Comparison of ENCODE assay signal across 11 mouse cellular contexts in genomic region chr5:92375368-92375767, GRCm38 (mm10). TPM values are rescaled to one million over a fixed set of nuclear protein-coding genes. Genes with fewer than 3 reads are reported as not detected.
DNase-seq lines count a peak whose midpoint lies in the region; ATAC-seq lines count a peak whose summit lies in the region.
"Had no signal": no experiment of that assay in that cellular context is flagged by ENCODE, and none has a peak within 500 bp of the region (broad histone marks: within the 10 kb centered on the region; RNA-seq: fewer than 3 reads in every experiment).

No protein-coding gene starts in this region.

- no peaks in the 10 kb centered on the region for H3K9me3 ChIP-seq in kidney, embryonic 14.5 days (ENCODE audit: control insufficient read depth, low read length)
- no peaks in the 10 kb centered on the region for H3K9me3 ChIP-seq in liver, embryonic 15.5 days (replicated peaks)
- H3K9me3 ChIP-seq: forebrain, embryonic 13.5 days; G1E; lung, embryonic 15.5 days had no signal

- no peak for ATAC-seq in kidney, embryonic 14.5 days (ENCODE audit: low FRiP score, low TSS enrichment)
- peak; percentile 76 for ATAC-seq in activated CD4-positive, CD25-positive, alpha-beta regulatory T cell, adult 4 months
- ATAC-seq in liver, embryonic 15.5 days (ENCODE audit: insufficient read depth): peak; percentile 37
- ATAC-seq: forebrain, embryonic 13.5 days had no signal

- no peaks in the 10 kb centered on the region for H3K36me3 ChIP-seq in kidney, embryonic 14.5 days (ENCODE audit: control insufficient read depth, insufficient read depth, low read length)
- no peaks in the 10 kb centered on the region for H3K36me3 ChIP-seq in liver, embryonic 15.5 days (replicated peaks)
- H3K36me3 ChIP-seq: G1E; lung, embryonic 15.5 days had no signal

- no peak overlapping the region for H3K9ac ChIP-seq in kidney, embryonic 14.5 days (ENCODE audit: low read depth, low read length)
- H3K9ac ChIP-seq in liver, embryonic 15.5 days: no peak overlapping the region
- H3K9ac ChIP-seq: forebrain, embryonic 13.5 days; lung, embryonic 15.5 days had no signal

- no peak for DNase-seq in kidney, adult 11 months
- peak; percentile 29 to 50 for DNase-seq in thymus, adult 18-20 months
- DNase-seq in cerebellum, postnatal 25 days: no peak
- no peak for DNase-seq in urinary bladder, postnatal 25 days (ENCODE audit: low spot score)
- no peak for DNase-seq in left cerebral cortex, adult 9 months (ENCODE audit: low spot score in 2 of 2)

- no peaks in the 10 kb centered on the region for H3K4me1 ChIP-seq in kidney, embryonic 14.5 days (ENCODE audit: control insufficient read depth, insufficient read depth, low read length)
- H3K4me1 ChIP-seq in liver, embryonic 15.5 days (replicated peaks): peaks cover 31% of the 10 kb centered on the region

- 62% methylated on average over 17 of the region's 17 CpGs for WGBS in kidney, embryonic 14.5 days
- WGBS in liver, embryonic 15.5 days (ENCODE audit: insufficient replicate concordance): 22% methylated on average over 17 of the region's 17 CpGs

- 0 out of 2 replicates have a peak overlapping the region, but pooled peaks have one; percentile 3 for H3K4me2 ChIP-seq in kidney, embryonic 14.5 days (replicated peaks; ENCODE audit: low read depth, low read length)
- H3K4me2 ChIP-seq in liver, embryonic 15.5 days: peak overlapping the region; percentile 23
- H3K4me2 ChIP-seq: forebrain, embryonic 13.5 days; lung, embryonic 15.5 days had no signal

- no peaks in the 10 kb centered on the region for H3K27me3 ChIP-seq in kidney, embryonic 14.5 days (ENCODE audit: control insufficient read depth, insufficient read depth, low read length)
- no peaks in the 10 kb centered on the region for H3K27me3 ChIP-seq in liver, embryonic 15.5 days
- H3K27me3 ChIP-seq: forebrain, embryonic 13.5 days; lung, embryonic 15.5 days had no signal

- H3K4me3 ChIP-seq in kidney, embryonic 14.5 days (ENCODE audit: low read length): no peak overlapping the region
- peak overlapping the region; percentile 3; the same call in 1 of the 2 replicates for H3K4me3 ChIP-seq in liver, embryonic 15.5 days (replicated peaks)
- H3K4me3 ChIP-seq: forebrain, embryonic 13.5 days; lung, embryonic 15.5 days had no signal

- H3K27ac ChIP-seq in kidney, embryonic 14.5 days (ENCODE audit: low read depth, low read length): peak overlapping the region; percentile 67; the same call in 1 of the 2 replicates
- peak overlapping the region; percentile 68 for H3K27ac ChIP-seq in liver, embryonic 15.5 days (replicated peaks)
- H3K27ac ChIP-seq: forebrain, embryonic 13.5 days; lung, embryonic 15.5 days had no signal

RNA-seq across cellular contexts. Expression of gene Cxcl10, which starts 26.7 kb away (rescaled TPM):
- 0.84 and 1.0 TPM in 2 replicates for polyA plus RNA-seq in kidney, embryonic 14.5 days (2014; fragmentation: Nextera tagmentation; extraction: Ambion mirVana)
- 10 to 100 TPM; 10.2 to 27.1 TPM for polyA plus RNA-seq in activated CD4-positive, CD25-positive, alpha-beta regulatory T cell, adult 4 months (2017; shearing (Covaris generic))
- polyA plus RNA-seq in liver, embryonic 15.5 days (2015; fragmentation: Nextera tagmentation; extraction: Ambion mirVana): 4.1 and 5.3 TPM in 2 replicates
- polyA plus RNA-seq: G1E had no signal

RNA-seq across cellular contexts. Expression of gene Art3, which starts 43.7 kb away (rescaled TPM):
- 1.7 and 3.1 TPM in 2 replicates for polyA plus RNA-seq in kidney, embryonic 14.5 days (2014; fragmentation: Nextera tagmentation; extraction: Ambion mirVana)
- 1 to 10 TPM; 7.7 to 9.8 TPM for polyA plus RNA-seq in activated CD4-positive, CD25-positive, alpha-beta regulatory T cell, adult 4 months (2017; shearing (Covaris generic))
- polyA plus RNA-seq in liver, embryonic 15.5 days (2015; fragmentation: Nextera tagmentation; extraction: Ambion mirVana): 1.2 and 1.4 TPM in 2 replicates
- polyA plus RNA-seq: G1E had no signal

RNA-seq across cellular contexts. Expression of gene Cxcl9, which starts 47.5 kb away (rescaled TPM):
- polyA plus RNA-seq in kidney, embryonic 14.5 days (2014; fragmentation: Nextera tagmentation; extraction: Ambion mirVana): not detected in 2 replicates
- under 1 TPM in 1 of 2 experiments, not detected in 1; 0.20 TPM for polyA plus RNA-seq in activated CD4-positive, CD25-positive, alpha-beta regulatory T cell, adult 4 months (2017; shearing (Covaris generic))
- not detected in 2 replicates for polyA plus RNA-seq in liver, embryonic 15.5 days (2015; fragmentation: Nextera tagmentation; extraction: Ambion mirVana)
- polyA plus RNA-seq: forebrain, embryonic 13.5 days; G1E; lung, embryonic 15.5 days had no signal

RNA-seq across cellular contexts. Expression of gene Nup54, which starts 59.7 kb away (rescaled TPM):
- polyA plus RNA-seq in kidney, embryonic 14.5 days (2014; fragmentation: Nextera tagmentation; extraction: Ambion mirVana): 57.7 and 62.2 TPM in 2 replicates
- 10 to 100 TPM; 34.5 to 40.6 TPM for polyA plus RNA-seq in activated CD4-positive, CD25-positive, alpha-beta regulatory T cell, adult 4 months (2017; shearing (Covaris generic))
- polyA plus RNA-seq in liver, embryonic 15.5 days (2015; fragmentation: Nextera tagmentation; extraction: Ambion mirVana): 26.7 and 27.7 TPM in 2 replicates

Comparison
In these comparisons a context has a peak if more than half of its experiments do, and no peak if none do; other contexts are left out.
1. DNase-seq: peak in thymus, adult 18-20 months (2 of 2); none in kidney, adult 11 months (single experiment), cerebellum, postnatal 25 days (0 of 2), urinary bladder, postnatal 25 days (single experiment) and left cerebral cortex, adult 9 months (0 of 2).